Mouse (Mus musculus) midbrain, embryonic 12.5 days (tissue): ENCODE data around the gene Csnk1g2. TPM values are rescaled to one million over a fixed set of nuclear protein-coding genes. Genes with fewer than 3 reads are reported as not detected.

Experiments used
- ATAC-seq: fragments of 200-750 bp; cut with Nextera tagmentation; 2 replicates; pipeline ENCODE4 v1.8.0; 2017; ENCODE audit warnings: low read depth, moderate TSS enrichment, moderate library complexity; ENCODE audit not compliant: low FRiP score
- H3K27ac ChIP-seq: fragments of 300-500 bp; sonication (generic); replicated peaks from 2 replicates; pipeline ENCODE4 v1.5.1; 2016; ENCODE audit warnings: mild to moderate bottlenecking
- H3K27me3 ChIP-seq: fragments of 300-500 bp; sonication (generic); 2 replicates; pipeline ENCODE4 v1.6.1; 2016; ENCODE audit warnings: mild to moderate bottlenecking
- H3K36me3 ChIP-seq: fragments of 300-500 bp; sonication (generic); 2 replicates; pipeline ENCODE4 v1.6.1; 2016
- H3K4me1 ChIP-seq: fragments of 300-500 bp; sonication (generic); 2 replicates; pipeline ENCODE4 v1.6.1; 2016
- H3K4me2 ChIP-seq: fragments of 300-500 bp; sonication (generic); replicated peaks from 2 replicates; pipeline ENCODE4 v1.6.1; 2016; ENCODE audit warnings: mild to moderate bottlenecking, moderate library complexity
- H3K4me3 ChIP-seq: fragments of 300-500 bp; sonication (generic); 2 replicates; pipeline ENCODE4 v1.5.1; 2016; ENCODE audit warnings: mild to moderate bottlenecking
- H3K9ac ChIP-seq: fragments of 300-500 bp; sonication (generic); replicated peaks from 2 replicates; pipeline ENCODE4 v1.6.1; 2016; ENCODE audit warnings: mild to moderate bottlenecking, moderate library complexity
- H3K9me3 ChIP-seq: fragments of 300-500 bp; sonication (generic); 2 replicates; pipeline ENCODE4 v1.6.1; 2016; ENCODE audit warnings: mild to moderate bottlenecking
- WGBS: fragments of 180-500 bp; shearing (Covaris S2); methylation state at CpG from one replicate; pipeline ENCODE4 v1.1.7; 2016; 5-methylcytosine and 5-hydroxymethylcytosine counted together
- polyA plus RNA-seq: library from polyadenylated mRNA; unstranded; fragments of >200 nt; fragmentation: Nextera tagmentation; extraction: Ambion mirVana; gene quantifications from 2 replicates; pipeline ENCODE4 v1.2.1, GENCODE M21; 2016

Gene Csnk1g2
- polyA plus RNA-seq, 1 experiment from 2014 or later = 180 TPM

DNA sequence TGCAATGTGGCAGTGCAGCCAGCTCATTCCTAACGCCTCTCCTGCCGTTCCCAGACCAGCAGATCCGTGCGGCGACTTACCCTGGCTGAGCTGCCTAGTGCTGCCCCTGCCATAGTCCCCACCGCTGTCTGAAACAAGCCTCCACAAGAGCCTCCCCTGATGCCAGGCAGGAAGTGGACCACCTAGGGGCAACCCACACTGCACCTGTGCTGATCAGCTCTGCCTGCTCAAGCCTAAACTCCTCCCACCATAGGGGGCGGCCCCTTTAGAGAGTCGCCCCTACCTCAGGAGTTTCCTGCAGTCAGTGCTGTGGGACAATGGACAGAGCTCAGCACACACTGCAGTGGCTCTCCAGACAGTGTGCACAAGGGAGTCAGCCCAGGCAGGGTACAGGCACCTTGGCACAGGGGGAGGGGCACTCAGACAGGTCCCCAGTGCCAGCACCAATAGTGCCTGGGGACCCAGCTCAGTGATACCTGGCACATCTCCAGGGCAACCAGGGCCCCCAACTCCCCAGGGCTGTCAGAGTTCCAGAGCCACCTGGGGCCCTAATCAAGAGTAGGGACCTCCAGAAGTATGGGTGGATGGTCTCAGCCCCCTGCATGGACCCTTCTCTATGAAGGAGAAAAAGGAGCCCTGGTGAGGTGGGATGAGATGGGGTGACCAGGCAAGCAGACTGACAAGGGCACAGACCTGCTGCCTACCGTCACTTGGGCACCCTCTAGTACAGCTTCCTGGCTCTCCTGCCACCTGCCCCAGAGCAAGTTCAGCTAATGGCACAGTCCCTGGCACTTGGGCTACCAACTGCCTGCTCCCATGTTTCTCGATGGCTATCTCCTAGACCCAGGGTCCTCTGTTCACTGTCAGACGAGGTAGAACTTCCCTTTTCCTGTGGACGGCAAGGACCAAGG, 37.7 kb upstream of the Csnk1g2 start:
- no peak for ATAC-seq

DNA sequence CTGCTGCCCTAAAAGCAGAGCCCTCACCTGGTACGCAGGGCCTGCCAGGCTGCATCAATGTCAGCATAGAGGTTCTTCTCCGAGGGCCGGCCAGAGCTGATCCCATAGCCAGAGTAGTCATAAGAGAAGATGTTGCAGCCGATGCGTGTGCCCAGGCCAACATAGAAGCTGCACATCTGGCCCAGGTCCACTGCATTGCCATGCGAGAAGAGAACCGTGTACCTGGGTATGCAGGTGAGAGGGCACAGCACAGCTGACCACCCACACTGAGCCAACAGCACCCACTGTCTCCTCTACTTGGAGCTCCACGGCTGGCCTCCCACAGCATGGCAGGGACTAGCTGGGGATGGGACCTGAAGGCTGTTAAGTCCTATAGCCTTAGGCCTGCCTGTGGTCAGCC, 37.1 kb upstream of the Csnk1g2 start:
- Histone ChIP-seq H3K36me3 (peaks cover 28% of the 10 kb centered on the region), H3K9me3 (no peaks in the 10 kb centered on the region), H3K4me1 (peaks cover 30% of the 10 kb centered on the region), H3K9ac (no peak overlapping the region), H3K27me3 (no peaks in the 10 kb centered on the region), H3K4me3 (no peak overlapping the region), H3K4me2 (no peak overlapping the region), H3K27ac (no peak overlapping the region)
- 94% methylated on average over 8 of the region's 8 CpGs for WGBS
- no peak for ATAC-seq

More for the DNA sequence above, 37.7 kb upstream of the Csnk1g2 start:
- no peak overlapping the region for H3K4me2 ChIP-seq
- H3K27me3 ChIP-seq = no peaks in the 10 kb centered on the region
- H3K36me3 ChIP-seq = peaks cover 28% of the 10 kb centered on the region
- no peak overlapping the region for H3K4me3 ChIP-seq
- H3K9ac ChIP-seq = peak overlapping the region; percentile 3; the same call in 1 of the 2 replicates
- H3K27ac ChIP-seq = no peak overlapping the region
- 76% methylated on average over 12 of the region's 12 CpGs for WGBS
- H3K9me3 ChIP-seq = no peaks in the 10 kb centered on the region
- H3K4me1 ChIP-seq = peaks cover 28% of the 10 kb centered on the region

GRCm38 (mm10) chr10:80586407-80587304, 36.0 kb upstream of the Csnk1g2 start:
- peak overlapping the region; percentile 52; the same call in 1 of the 2 replicates for H3K27ac ChIP-seq
- no peak for ATAC-seq
- H3K4me1 ChIP-seq = peaks cover 32% of the 10 kb centered on the region
- no peak overlapping the region for H3K4me3 ChIP-seq
- no peaks in the 10 kb centered on the region for H3K9me3 ChIP-seq
- H3K27me3 ChIP-seq = no peaks in the 10 kb centered on the region; the same call in 1 of the 2 replicates
- peaks cover 28% of the 10 kb centered on the region for H3K36me3 ChIP-seq
- no peak overlapping the region for H3K4me2 ChIP-seq
- WGBS = 94% methylated on average over 43 of the region's 51 CpGs
- no peak overlapping the region for H3K9ac ChIP-seq

GRCm38 (mm10) chr10:80587305-80587657, 35.4 kb upstream of the Csnk1g2 start:
- no peaks in the 10 kb centered on the region for H3K9me3 ChIP-seq
- H3K4me2 ChIP-seq = no peak overlapping the region
- H3K9ac ChIP-seq = no peak overlapping the region
- no peak overlapping the region for H3K4me3 ChIP-seq
- peak overlapping the region; percentile 52; the same call in 1 of the 2 replicates for H3K27ac ChIP-seq
- WGBS = 40% methylated on average over 4 of the region's 4 CpGs
- H3K4me1 ChIP-seq = peaks cover 32% of the 10 kb centered on the region
- no peaks in the 10 kb centered on the region; the same call in 1 of the 2 replicates for H3K27me3 ChIP-seq
- ATAC-seq = no peak
- H3K36me3 ChIP-seq = peaks cover 28% of the 10 kb centered on the region

- H3K4me3 ChIP-seq = peak overlapping the region; percentile 94
- H3K27me3 ChIP-seq = no peaks in the 10 kb centered on the region; the same call in 1 of the 2 replicates
- H3K36me3 ChIP-seq = peaks cover 17% of the 10 kb centered on the region
- no peaks in the 10 kb centered on the region for H3K9me3 ChIP-seq
- peak overlapping the region; percentile 87 for H3K4me2 ChIP-seq
- no peak for ATAC-seq
- no peak overlapping the region for H3K27ac ChIP-seq
- peaks cover 32% of the 10 kb centered on the region for H3K4me1 ChIP-seq
- WGBS = 16% methylated on average over 12 of the region's 12 CpGs
- H3K9ac ChIP-seq = peak overlapping the region; percentile 78
Measured at GRCm38 (mm10) chr10:80589127-80589878, 33.3 kb upstream of the Csnk1g2 start.

GRCm38 (mm10) chr10:80589879-80590854, 32.5 kb upstream of the Csnk1g2 start, which contains the start of gene Abhd17a:
TSS of gene Abhd17a (minus strand) at chr10:80590341.
- peak within 1 kb of the TSS; percentile 87 for H3K4me2 ChIP-seq
- peak within 1 kb of the TSS; percentile 78 for H3K9ac ChIP-seq
- peak within 1 kb of the TSS; percentile 61 for H3K27ac ChIP-seq
- H3K36me3 ChIP-seq = peaks cover 16% of the 10 kb centered on the region
- peak within 1 kb of the TSS; percentile 94 for H3K4me3 ChIP-seq
- H3K9me3 ChIP-seq = no peaks in the 10 kb centered on the region
- WGBS = under 1% methylated on average over 63 of the region's 73 CpGs
- H3K4me1 ChIP-seq = peaks cover 32% of the 10 kb centered on the region
- no peaks in the 10 kb centered on the region; the same call in 1 of the 2 replicates for H3K27me3 ChIP-seq
- peak; percentile 98 for ATAC-seq

- Histone ChIP-seq H3K9me3 (no peaks in the 10 kb centered on the region), H3K27ac (no peak overlapping the region), H3K4me2 (no peak overlapping the region), H3K9ac (no peak overlapping the region), H3K27me3 (no peaks in the 10 kb centered on the region; the same call in 1 of the 2 replicates), H3K36me3 (no peaks in the 10 kb centered on the region), H3K4me1 (no peaks in the 10 kb centered on the region), H3K4me3 (no peak overlapping the region)
- 35% methylated on average over 4 of the region's 4 CpGs for WGBS
- ATAC-seq = no peak
Measured at GRCm38 (mm10) chr10:80596318-80596717, 26.3 kb upstream of the Csnk1g2 start.

- H3K9me3 ChIP-seq = no peaks in the 10 kb centered on the region
- H3K36me3 ChIP-seq = peaks cover 18% of the 10 kb centered on the region
- H3K4me1 ChIP-seq = peaks cover 21% of the 10 kb centered on the region
- peak within 1 kb of the TSS; percentile 76 for H3K4me3 ChIP-seq
- peak; percentile 95 for ATAC-seq
- peak within 1 kb of the TSS; percentile 88 for H3K4me2 ChIP-seq
- peak within 1 kb of the TSS; percentile 67 for H3K9ac ChIP-seq
- H3K27ac ChIP-seq = peak within 1 kb of the TSS; percentile 82
- H3K27me3 ChIP-seq = no peaks in the 10 kb centered on the region
- WGBS = 0% methylated on average over 54 of the region's 54 CpGs
Measured at GRCm38 (mm10) chr10:80602698-80603325, 19.8 kb upstream of the Csnk1g2 start, which contains the start of the genes Scamp4 and Adat3. TSS of gene Scamp4 (plus strand) at chr10:80602872. TSS of gene Adat3 (plus strand) at chr10:80602880.

- WGBS = 37% methylated on average over 7 of the region's 7 CpGs
Measured at GRCm38 (mm10) chr10:80603364-80603763, 19.3 kb upstream of the Csnk1g2 start.

GRCm38 (mm10) chr10:80604001-80604509, 18.6 kb upstream of the Csnk1g2 start:
- 90% methylated on average over 7 of the region's 7 CpGs for WGBS
- Histone ChIP-seq H3K27me3 (no peaks in the 10 kb centered on the region), H3K4me3 (peak overlapping the region; percentile 76), H3K9ac (no peak overlapping the region; the same call in 1 of the 2 replicates), H3K36me3 (peaks cover 31% of the 10 kb centered on the region), H3K27ac (no peak overlapping the region), H3K9me3 (no peaks in the 10 kb centered on the region), H3K4me2 (peak overlapping the region; percentile 88), H3K4me1 (peaks cover 21% of the 10 kb centered on the region)
- no peak for ATAC-seq

More at GRCm38 (mm10) chr10:80603364-80603763, 19.3 kb upstream of the Csnk1g2 start:
- Histone ChIP-seq H3K4me3 (peak overlapping the region; percentile 76), H3K4me2 (peak overlapping the region; percentile 88), H3K36me3 (peaks cover 24% of the 10 kb centered on the region), H3K9me3 (no peaks in the 10 kb centered on the region), H3K9ac (peak overlapping the region; percentile 67), H3K27ac (peak overlapping the region; percentile 82), H3K4me1 (peaks cover 21% of the 10 kb centered on the region), H3K27me3 (no peaks in the 10 kb centered on the region)
- ATAC-seq = no peak
